Mouse (Mus musculus) embryonic fibroblast, embryonic 13.5 days (primary cell): ENCODE data around the gene Clic6. TPM values are rescaled to one million over a fixed set of nuclear protein-coding genes. Genes with fewer than 3 reads are reported as not detected.

ENCODE experiments used
- H3K27ac ChIP-seq: 2 replicates; pipeline ENCODE4 v1.5.1; 2012; ENCODE audit warnings: low read length, control low read depth, inconsistent platforms; ENCODE audit not compliant: insufficient read depth
- H3K4me1 ChIP-seq: 2 replicates; pipeline ENCODE4 v1.6.1; 2011; ENCODE audit warnings: low read length; ENCODE audit not compliant: control insufficient read depth, insufficient read depth
- H3K4me3 ChIP-seq: 2 replicates; pipeline ENCODE4 v1.5.1; 2011; ENCODE audit warnings: mild to moderate bottlenecking, control low read depth, low read length; ENCODE audit not compliant: insufficient read depth
- CTCF ChIP-seq: IDR thresholded peaks from 2 replicates; pipeline ENCODE4 v1.5.1; 2011; ENCODE audit warnings: mild to moderate bottlenecking, control low read depth, low read length, moderate library complexity, borderline replicate concordance; ENCODE audit not compliant: insufficient read depth
- POLR2A ChIP-seq: IDR thresholded peaks from 2 replicates; pipeline ENCODE4 v1.6.1; 2011; ENCODE audit warnings: low read depth, mild to moderate bottlenecking, control low read depth, low read length, moderate library complexity
- polyA plus RNA-seq: library from polyadenylated mRNA; stranded (reverse); fragments of >200 nt; gene quantifications from 2 replicates; pipeline ENCODE4 v1.2.4, GENCODE M21; 2011; ENCODE audit warnings: low read depth; ENCODE audit not compliant: missing spikeins, insufficient read length

Gene Clic6
- polyA plus RNA-seq, 1 experiment = not detected

DNA sequence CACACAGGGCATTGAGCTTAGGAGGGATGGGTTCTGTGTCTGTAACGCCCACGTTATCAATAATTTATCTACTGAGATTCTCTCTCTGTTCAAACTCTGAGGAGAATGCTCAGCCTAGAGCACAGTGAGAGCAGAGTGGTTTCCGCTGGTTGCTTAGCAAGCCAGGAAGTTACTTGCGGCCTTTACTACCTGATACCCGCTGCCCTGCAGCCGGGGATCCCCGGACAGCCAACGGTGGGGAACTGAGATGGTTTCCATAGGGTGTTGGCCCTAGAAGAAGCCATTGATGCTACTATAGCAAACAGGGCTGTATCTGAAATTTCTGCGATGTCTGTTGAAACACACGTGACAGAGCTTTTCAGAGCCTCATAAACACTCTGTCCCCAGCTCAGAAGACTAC, 90.3 kb downstream of the Clic6 start:
- Histone ChIP-seq H3K4me3 (no peak overlapping the region), H3K4me1 (peaks cover 11% of the 10 kb centered on the region), H3K27ac (no peak overlapping the region)
- TF ChIP-seq POLR2A (no peak), CTCF (no peak)

DNA sequence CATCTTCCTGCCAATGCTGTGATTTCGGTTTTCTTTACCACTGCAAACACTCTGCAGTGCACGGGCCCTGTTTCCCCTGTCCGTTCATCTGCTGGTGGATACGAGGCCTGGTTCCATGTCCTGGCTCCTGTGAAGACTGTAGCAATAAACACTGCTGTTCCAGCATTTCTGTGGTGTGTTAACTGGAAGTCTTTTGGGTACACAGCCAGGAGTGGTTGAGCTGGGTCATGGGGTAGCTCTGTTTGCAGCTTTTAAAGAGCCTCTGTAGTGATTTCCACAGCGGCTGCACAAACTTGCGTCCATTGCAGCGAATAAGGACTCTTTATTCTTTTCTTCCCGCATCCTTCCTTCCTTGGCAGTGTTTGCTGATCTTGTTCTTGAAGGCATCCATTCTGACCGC, 91.8 kb downstream of the Clic6 start:
- Histone ChIP-seq H3K4me1 (peaks cover 18% of the 10 kb centered on the region), H3K4me3 (no peak overlapping the region), H3K27ac (no peak overlapping the region)
- TF ChIP-seq CTCF = no peak
- no peak for TF ChIP-seq POLR2A

DNA sequence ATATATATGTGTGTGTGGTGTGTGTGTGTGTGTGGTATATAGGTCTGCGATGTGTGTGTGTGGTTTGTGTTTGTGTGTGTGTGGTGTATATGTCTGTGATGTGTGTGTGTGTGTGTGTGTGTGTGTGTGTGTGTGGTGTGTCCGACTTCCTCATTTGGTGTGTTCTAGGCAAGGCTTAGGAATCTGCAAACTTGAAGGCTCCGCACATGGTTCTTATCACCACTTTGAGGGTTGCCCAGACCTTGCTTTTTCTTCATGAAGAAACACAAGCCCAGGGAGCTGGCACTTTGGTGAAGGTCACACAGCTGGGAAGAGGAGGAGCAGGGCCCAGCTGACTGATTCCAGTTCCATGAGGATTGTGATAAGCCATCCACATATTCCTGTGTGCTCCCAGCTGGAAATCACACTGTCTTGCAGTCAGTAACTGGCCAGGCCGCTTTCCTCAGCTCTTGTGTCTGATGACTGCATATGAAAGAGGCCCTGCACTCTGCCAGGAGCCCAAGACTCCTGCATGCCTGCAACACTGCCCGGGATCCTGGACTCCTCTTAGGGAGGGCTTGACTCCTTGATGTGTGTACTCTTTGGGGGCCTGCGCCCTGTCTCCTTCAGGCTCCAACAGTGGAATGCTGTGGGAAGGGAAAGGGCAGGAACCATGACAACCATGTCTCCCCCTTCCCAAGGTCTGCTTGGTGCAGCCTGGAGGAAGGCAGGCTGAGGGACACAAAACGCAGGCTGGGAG, 93.5 kb downstream of the Clic6 start:
- TF ChIP-seq CTCF (no peak), POLR2A (no peak)
- no peak overlapping the region for H3K27ac ChIP-seq
- H3K4me3 ChIP-seq = no peak overlapping the region
- peaks cover 10% of the 10 kb centered on the region for H3K4me1 ChIP-seq

DNA sequence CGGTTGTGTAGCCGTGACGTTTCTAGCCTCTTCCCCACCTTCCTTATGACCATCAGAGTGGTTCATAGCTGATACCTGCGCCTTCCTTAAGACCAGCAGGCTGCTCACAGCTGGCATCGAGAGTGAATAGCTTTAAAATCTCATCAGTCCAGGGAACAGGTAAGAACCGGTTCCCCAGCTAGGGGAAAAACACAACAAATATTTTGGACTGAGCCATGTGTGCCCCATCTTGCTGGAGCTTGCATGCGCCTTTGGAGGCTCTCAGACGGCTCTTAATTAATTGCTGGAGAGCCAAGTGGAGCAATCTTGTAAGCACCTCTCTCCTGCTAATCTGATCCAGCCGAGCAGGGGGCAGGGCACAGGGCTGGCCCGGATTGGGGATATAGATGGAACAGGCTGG, 95.4 kb downstream of the Clic6 start:
- Histone ChIP-seq H3K27ac (no peak overlapping the region), H3K4me3 (no peak overlapping the region), H3K4me1 (peaks cover 10% of the 10 kb centered on the region)
- TF ChIP-seq POLR2A = no peak
- TF ChIP-seq CTCF = no peak

DNA sequence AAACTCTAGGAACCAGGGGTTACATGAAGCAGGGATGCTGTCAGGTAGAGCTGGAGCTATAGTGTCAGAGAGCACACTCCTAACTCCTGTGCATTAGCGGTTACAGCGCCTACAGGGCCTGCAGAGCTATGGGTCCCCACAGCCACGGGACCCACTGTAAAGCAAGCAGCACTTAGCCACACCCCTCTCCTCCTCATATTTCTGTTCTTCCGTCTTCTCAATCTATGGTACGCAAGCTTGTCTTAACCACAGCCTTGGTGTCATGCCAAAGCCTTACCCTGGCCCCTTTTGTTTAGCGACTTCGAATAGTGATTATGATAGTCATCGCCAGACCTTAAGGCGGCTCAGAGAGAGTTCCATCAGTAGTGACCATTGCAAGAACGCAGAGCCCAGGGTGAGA, 96.2 kb downstream of the Clic6 start:
- no peak overlapping the region for H3K27ac ChIP-seq
- H3K4me3 ChIP-seq = no peak overlapping the region
- peaks cover 10% of the 10 kb centered on the region for H3K4me1 ChIP-seq
- no peak for TF ChIP-seq POLR2A
- no peak for TF ChIP-seq CTCF

DNA sequence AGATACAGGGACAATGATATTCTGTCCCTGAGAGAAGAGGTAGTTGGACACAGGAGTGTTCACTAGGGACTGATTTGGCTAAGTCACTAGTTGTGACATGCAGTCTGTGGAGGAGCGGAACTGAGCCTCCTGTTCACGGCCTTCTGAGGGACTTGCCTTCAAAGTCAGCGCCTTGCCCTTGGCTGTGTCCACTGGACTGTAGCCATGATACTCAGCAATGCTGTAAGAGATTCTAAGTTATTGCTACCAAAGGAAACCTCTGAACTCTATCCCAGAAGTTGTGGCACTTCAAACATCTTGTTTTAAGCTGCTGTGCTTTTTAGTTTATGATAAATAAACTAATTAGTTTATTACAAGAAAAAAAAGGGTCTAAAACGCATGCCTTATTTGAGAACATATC, 102.3 kb downstream of the Clic6 start:
- no peak overlapping the region for H3K4me3 ChIP-seq
- no peak overlapping the region for H3K27ac ChIP-seq
- no peak for TF ChIP-seq CTCF
- TF ChIP-seq POLR2A = no peak
- H3K4me1 ChIP-seq = no peaks in the 10 kb centered on the region

Other genes starting within 250 kb of the Clic6 start
- not detected in 2 replicates for gene Kcne2, start 193.3 kb upstream of the Clic6 start, polyA plus RNA-seq
- 33.6 and 50.5 TPM in 2 replicates for gene Smim11, start 184.4 kb upstream of the Clic6 start, polyA plus RNA-seq
- not detected in 2 replicates for gene Fam243, start 164.3 kb upstream of the Clic6 start, polyA plus RNA-seq
- gene Kcne1, start 126.3 kb upstream of the Clic6 start, polyA plus RNA-seq = not detected in 2 replicates
- gene Rcan1, start 14.9 kb upstream of the Clic6 start, polyA plus RNA-seq = 25.9 and 35.3 TPM in 2 replicates